Comparison of ENCODE assay signal across 20 mouse cellular contexts in the genomic region with DNA sequence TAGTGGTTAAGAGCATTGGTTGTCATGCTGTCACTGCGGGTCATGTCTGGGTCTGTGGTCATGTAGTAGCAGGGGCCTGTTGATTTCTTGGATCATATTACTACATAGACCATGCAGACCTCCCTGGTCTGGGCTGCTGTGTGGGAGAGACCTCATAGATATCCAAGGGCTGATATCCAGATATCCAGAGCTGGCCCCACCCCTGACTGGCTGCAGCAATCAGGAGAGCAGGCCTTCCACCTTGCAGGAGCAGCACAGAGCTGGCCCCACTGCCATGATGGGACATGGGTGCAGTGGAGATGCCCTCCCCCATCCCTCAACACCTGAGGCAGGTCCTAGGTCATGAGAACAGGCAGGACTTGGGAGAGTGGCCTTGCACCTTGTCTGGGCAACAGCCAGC. TPM values are rescaled to one million over a fixed set of nuclear protein-coding genes. Genes with fewer than 3 reads are reported as not detected.
DNase-seq lines count a peak whose midpoint lies in the region; ATAC-seq and TF ChIP-seq lines count a peak whose summit lies in the region.
"Had no signal": no experiment of that assay in that cellular context is flagged by ENCODE, and none has a peak within 500 bp of the region (broad histone marks: within the 10 kb centered on the region; RNA-seq: fewer than 3 reads in every experiment).

No protein-coding gene starts in this region.

- no peak for DNase-seq in forebrain, postnatal 0 days
- DNase-seq in hindbrain, embryonic 11.5 days (ENCODE audit: low spot score): no peak
- DNase-seq in limb, embryonic 14.5 days (ENCODE audit: low spot score): no peak
- DNase-seq in cerebellum, adult 9-10 months: no peak
- DNase-seq in urinary bladder, postnatal 10 days (ENCODE audit: low spot score): no peak
- DNase-seq: gastrocnemius, postnatal 36 days; layer of hippocampus, postnatal 36 days; lung, adult 2 months; right cerebral cortex, adult 18-20 months had no signal

- TF ChIP-seq POLR2A in limb, embryonic 14.5 days (IDR thresholded peaks at IDR 0.05; ENCODE audit: borderline replicate concordance, extremely low read depth, insufficient read depth, insufficient read length): no peak

- peaks cover 17% of the 10 kb centered on the region for H3K4me1 ChIP-seq in forebrain, embryonic 12.5 days
- H3K4me1 ChIP-seq in forebrain, postnatal 0 days (ENCODE audit: insufficient read depth): peaks cover 6% of the 10 kb centered on the region; the same call in 1 of the 2 replicates
- H3K4me1 ChIP-seq in hindbrain, embryonic 13.5 days (replicated peaks): peaks cover 31% of the 10 kb centered on the region
- no peaks in the 10 kb centered on the region for H3K4me1 ChIP-seq in hindbrain, embryonic 11.5 days (replicated peaks; ENCODE audit: control insufficient read depth, insufficient read depth, low read length)
- H3K4me1 ChIP-seq in embryonic facial prominence, embryonic 12.5 days: peaks cover 16% of the 10 kb centered on the region
- H3K4me1 ChIP-seq in limb, embryonic 14.5 days (ENCODE audit: control insufficient read depth, insufficient read depth, low read length): peaks cover 10% of the 10 kb centered on the region

- H3K36me3 ChIP-seq in forebrain, embryonic 12.5 days (replicated peaks): peaks cover 10% of the 10 kb centered on the region
- no peaks in the 10 kb centered on the region for H3K36me3 ChIP-seq in forebrain, postnatal 0 days (ENCODE audit: insufficient read depth)
- no peaks in the 10 kb centered on the region for H3K36me3 ChIP-seq in hindbrain, embryonic 13.5 days
- H3K36me3 ChIP-seq in hindbrain, embryonic 11.5 days (ENCODE audit: control insufficient read depth, insufficient read depth, low read length): no peaks in the 10 kb centered on the region
- peaks cover 8% of the 10 kb centered on the region; the same call in 1 of the 2 replicates for H3K36me3 ChIP-seq in embryonic facial prominence, embryonic 12.5 days
- no peaks in the 10 kb centered on the region for H3K36me3 ChIP-seq in limb, embryonic 14.5 days (ENCODE audit: control insufficient read depth, insufficient read depth, low read length)
- H3K36me3 ChIP-seq: forebrain, embryonic 15.5 days; hindbrain, embryonic 15.5 days had no signal

- WGBS in forebrain, embryonic 12.5 days: 88% methylated on average over 1 of the region's 1 CpGs
- 97% methylated on average over 1 of the region's 1 CpGs for WGBS in forebrain, postnatal 0 days
- 84% methylated on average over 1 of the region's 1 CpGs for WGBS in hindbrain, embryonic 13.5 days
- 86% methylated on average over 1 of the region's 1 CpGs for WGBS in hindbrain, embryonic 11.5 days
- 60% methylated on average over 1 of the region's 1 CpGs for WGBS in embryonic facial prominence, embryonic 12.5 days
- 57% methylated on average over 1 of the region's 1 CpGs for WGBS in limb, embryonic 14.5 days

- ATAC-seq in forebrain, embryonic 12.5 days (ENCODE audit: low FRiP score): no peak
- ATAC-seq in forebrain, postnatal 0 days: no peak
- no peak for ATAC-seq in hindbrain, embryonic 13.5 days (ENCODE audit: low FRiP score)
- ATAC-seq in hindbrain, embryonic 11.5 days (ENCODE audit: low FRiP score): no peak
- 0 out of 2 replicates have a peak, but pooled peaks have one; percentile 12 for ATAC-seq in embryonic facial prominence, embryonic 12.5 days (ENCODE audit: insufficient number of reproducible peaks, insufficient read depth, low FRiP score, low TSS enrichment)
- ATAC-seq in limb, embryonic 14.5 days (ENCODE audit: low FRiP score, low read depth): no peak
- ATAC-seq: forebrain, embryonic 15.5 days; intestine, embryonic 16.5 days had no signal

- no peak overlapping the region for H3K4me3 ChIP-seq in forebrain, embryonic 12.5 days (replicated peaks)
- H3K4me3 ChIP-seq in forebrain, postnatal 0 days (ENCODE audit: low read depth, low read length): no peak overlapping the region
- no peak overlapping the region for H3K4me3 ChIP-seq in hindbrain, embryonic 13.5 days
- H3K4me3 ChIP-seq in hindbrain, embryonic 11.5 days (ENCODE audit: low read depth, low read length): no peak overlapping the region
- no peak overlapping the region for H3K4me3 ChIP-seq in embryonic facial prominence, embryonic 12.5 days
- H3K4me3 ChIP-seq in limb, embryonic 14.5 days (replicated peaks; ENCODE audit: low read length): no peak overlapping the region
- H3K4me3 ChIP-seq: forebrain, embryonic 15.5 days; hindbrain, embryonic 15.5 days; layer of hippocampus, adult 2 months; megakaryocyte, embryonic 14.5 days had no signal

- H3K27ac ChIP-seq in forebrain, embryonic 12.5 days: 0 out of 2 replicates have a peak overlapping the region, but pooled peaks have one; percentile 2
- no peak overlapping the region for H3K27ac ChIP-seq in forebrain, postnatal 0 days (ENCODE audit: low read depth, low read length)
- H3K27ac ChIP-seq in hindbrain, embryonic 13.5 days: peak overlapping the region; percentile 35; the same call in 1 of the 2 replicates
- no peak overlapping the region for H3K27ac ChIP-seq in hindbrain, embryonic 11.5 days (ENCODE audit: low read depth, low read length)
- H3K27ac ChIP-seq in embryonic facial prominence, embryonic 12.5 days: peak overlapping the region; percentile 82
- peak overlapping the region; percentile 38; the same call in 1 of the 2 replicates for H3K27ac ChIP-seq in limb, embryonic 14.5 days (replicated peaks; ENCODE audit: low read depth, low read length)
- H3K27ac ChIP-seq: forebrain, embryonic 15.5 days; kidney, postnatal 0 days; layer of hippocampus, adult 2 months; stomach, postnatal 0 days had no signal

- no peak for TF ChIP-seq CTCF in forebrain, postnatal 0 days (IDR thresholded peaks at IDR 0.05; ENCODE audit: low read depth)

- H3K9me3 ChIP-seq in forebrain, embryonic 12.5 days: no peaks in the 10 kb centered on the region
- H3K9me3 ChIP-seq in forebrain, postnatal 0 days (ENCODE audit: low read length): no peaks in the 10 kb centered on the region
- H3K9me3 ChIP-seq in hindbrain, embryonic 13.5 days: no peaks in the 10 kb centered on the region
- H3K9me3 ChIP-seq in hindbrain, embryonic 11.5 days (ENCODE audit: control insufficient read depth, low read length): no peaks in the 10 kb centered on the region
- H3K9me3 ChIP-seq in embryonic facial prominence, embryonic 12.5 days: no peaks in the 10 kb centered on the region
- no peaks in the 10 kb centered on the region for H3K9me3 ChIP-seq in limb, embryonic 14.5 days (ENCODE audit: control insufficient read depth, low read length)
- H3K9me3 ChIP-seq: forebrain, embryonic 15.5 days; hindbrain, embryonic 15.5 days; megakaryocyte, embryonic 14.5 days had no signal

- H3K9ac ChIP-seq in forebrain, embryonic 12.5 days: no peak overlapping the region
- H3K9ac ChIP-seq in forebrain, postnatal 0 days: no peak overlapping the region
- H3K9ac ChIP-seq in hindbrain, embryonic 13.5 days: no peak overlapping the region
- H3K9ac ChIP-seq in hindbrain, embryonic 11.5 days (ENCODE audit: low read depth, low read length): no peak overlapping the region
- H3K9ac ChIP-seq in embryonic facial prominence, embryonic 12.5 days: no peak overlapping the region
- no peak overlapping the region for H3K9ac ChIP-seq in limb, embryonic 14.5 days (ENCODE audit: low read depth, low read length, severe bottlenecking)
- H3K9ac ChIP-seq: hindbrain, embryonic 15.5 days had no signal

- H3K4me2 ChIP-seq in forebrain, embryonic 12.5 days: no peak overlapping the region
- H3K4me2 ChIP-seq in forebrain, postnatal 0 days (ENCODE audit: low read depth): no peak overlapping the region
- no peak overlapping the region for H3K4me2 ChIP-seq in hindbrain, embryonic 13.5 days
- no peak overlapping the region for H3K4me2 ChIP-seq in hindbrain, embryonic 11.5 days (replicated peaks; ENCODE audit: low read depth, low read length)
- peak overlapping the region; percentile 0; the same call in 1 of the 2 replicates for H3K4me2 ChIP-seq in embryonic facial prominence, embryonic 12.5 days (replicated peaks)
- H3K4me2 ChIP-seq in limb, embryonic 14.5 days (replicated peaks; ENCODE audit: low read depth, low read length, severe bottlenecking): no peak overlapping the region
- H3K4me2 ChIP-seq: forebrain, embryonic 15.5 days; hindbrain, embryonic 15.5 days had no signal

- H3K27me3 ChIP-seq in forebrain, embryonic 12.5 days: no peaks in the 10 kb centered on the region
- no peaks in the 10 kb centered on the region for H3K27me3 ChIP-seq in forebrain, postnatal 0 days (ENCODE audit: insufficient read depth, low read length)
- H3K27me3 ChIP-seq in hindbrain, embryonic 13.5 days: no peaks in the 10 kb centered on the region
- no peaks in the 10 kb centered on the region for H3K27me3 ChIP-seq in hindbrain, embryonic 11.5 days (ENCODE audit: control insufficient read depth, insufficient read depth, low read length)
- no peaks in the 10 kb centered on the region for H3K27me3 ChIP-seq in embryonic facial prominence, embryonic 12.5 days
- no peaks in the 10 kb centered on the region for H3K27me3 ChIP-seq in limb, embryonic 14.5 days (ENCODE audit: control insufficient read depth, insufficient read depth, low read length)
- H3K27me3 ChIP-seq: CH12.LX; forebrain, embryonic 15.5 days; hindbrain, embryonic 15.5 days had no signal

RNA-seq across cellular contexts. Expression of gene Ttc28, which starts 4.3 kb away (rescaled TPM):
- polyA plus RNA-seq in forebrain, embryonic 12.5 days (2016; fragmentation: Nextera tagmentation; extraction: Ambion mirVana): 22.5 and 23.1 TPM in 2 replicates
- 50.4 and 58.2 TPM in 2 replicates for total RNA-seq in forebrain, postnatal 0 days (2014; rRNA removed)
- 12.6 and 14.5 TPM in 2 replicates for polyA plus RNA-seq in forebrain, postnatal 0 days (2015; fragmentation: Nextera tagmentation; extraction: Ambion mirVana)
- 20.2 and 22.0 TPM in 2 replicates for polyA plus RNA-seq in hindbrain, embryonic 13.5 days (2015; fragmentation: Nextera tagmentation; extraction: Ambion mirVana)
- polyA plus RNA-seq in hindbrain, embryonic 11.5 days (2014; fragmentation: Nextera tagmentation; extraction: Ambion mirVana): 14.0 and 15.6 TPM in 2 replicates
- 21.2 and 23.4 TPM in 2 replicates for polyA plus RNA-seq in embryonic facial prominence, embryonic 12.5 days (2016; fragmentation: Nextera tagmentation; extraction: Ambion mirVana)
- polyA plus RNA-seq in limb, embryonic 14.5 days (2012; rRNA removed): 16.3 and 19.7 TPM in 2 replicates
- 19.9 and 25.9 TPM in 2 replicates for polyA plus RNA-seq in limb, embryonic 14.5 days (2014; fragmentation: Nextera tagmentation; extraction: Ambion mirVana)

RNA-seq across cellular contexts. Expression of gene Chek2, which starts 35.5 kb away (rescaled TPM):
- 29.2 and 34.5 TPM in 2 replicates for polyA plus RNA-seq in forebrain, embryonic 12.5 days (2016; fragmentation: Nextera tagmentation; extraction: Ambion mirVana)
- 2.9 and 3.8 TPM in 2 replicates for total RNA-seq in forebrain, postnatal 0 days (2014; rRNA removed)
- polyA plus RNA-seq in forebrain, postnatal 0 days (2015; fragmentation: Nextera tagmentation; extraction: Ambion mirVana): 3.4 and 4.3 TPM in 2 replicates
- 6.5 and 8.0 TPM in 2 replicates for polyA plus RNA-seq in hindbrain, embryonic 13.5 days (2015; fragmentation: Nextera tagmentation; extraction: Ambion mirVana)
- polyA plus RNA-seq in hindbrain, embryonic 11.5 days (2014; fragmentation: Nextera tagmentation; extraction: Ambion mirVana): 24.3 and 26.1 TPM in 2 replicates
- polyA plus RNA-seq in embryonic facial prominence, embryonic 12.5 days (2016; fragmentation: Nextera tagmentation; extraction: Ambion mirVana): 26.7 and 30.2 TPM in 2 replicates
- polyA plus RNA-seq in limb, embryonic 14.5 days (2012; rRNA removed): 15.2 and 18.1 TPM in 2 replicates
- 15.5 and 16.2 TPM in 2 replicates for polyA plus RNA-seq in limb, embryonic 14.5 days (2014; fragmentation: Nextera tagmentation; extraction: Ambion mirVana)

RNA-seq across cellular contexts. Expression of gene Hscb, which starts 35.7 kb away (rescaled TPM):
- 19.4 and 20.6 TPM in 2 replicates for polyA plus RNA-seq in forebrain, embryonic 12.5 days (2016; fragmentation: Nextera tagmentation; extraction: Ambion mirVana)
- 10.8 and 16.0 TPM in 2 replicates for total RNA-seq in forebrain, postnatal 0 days (2014; rRNA removed)
- polyA plus RNA-seq in forebrain, postnatal 0 days (2015; fragmentation: Nextera tagmentation; extraction: Ambion mirVana): 11.2 and 11.9 TPM in 2 replicates
- 10.7 and 12.6 TPM in 2 replicates for polyA plus RNA-seq in hindbrain, embryonic 13.5 days (2015; fragmentation: Nextera tagmentation; extraction: Ambion mirVana)
- 15.7 and 24.3 TPM in 2 replicates for polyA plus RNA-seq in hindbrain, embryonic 11.5 days (2014; fragmentation: Nextera tagmentation; extraction: Ambion mirVana)
- 27.1 and 31.3 TPM in 2 replicates for polyA plus RNA-seq in embryonic facial prominence, embryonic 12.5 days (2016; fragmentation: Nextera tagmentation; extraction: Ambion mirVana)
- 19.2 and 19.3 TPM in 2 replicates for polyA plus RNA-seq in limb, embryonic 14.5 days (2012; rRNA removed)
- polyA plus RNA-seq in limb, embryonic 14.5 days (2014; fragmentation: Nextera tagmentation; extraction: Ambion mirVana): 19.4 and 23.9 TPM in 2 replicates

Comparison
In these comparisons a context has a peak if more than half of its experiments do, and no peak if none do; other contexts are left out.
1. H3K27ac ChIP-seq: peak in forebrain, embryonic 12.5 days (single experiment), hindbrain, embryonic 13.5 days (single experiment), embryonic facial prominence, embryonic 12.5 days (single experiment) and limb, embryonic 14.5 days (single experiment); none in forebrain, postnatal 0 days (single experiment) and hindbrain, embryonic 11.5 days (single experiment).